Mouse (Mus musculus) forebrain, postnatal 0 days (tissue): ENCODE results near the gene Fthl17b. TPM values are rescaled to one million over a fixed set of nuclear protein-coding genes. Genes with fewer than 3 reads are reported as not detected.
"Not testable (repeated sequence)": the region's sequence is repeated elsewhere in the genome, so short reads cannot be mapped to it uniquely, and the experiment has no call there.

Source experiments
- ATAC-seq: fragments of 200-750 bp; cut with Nextera tagmentation; 2 replicates; pipeline ENCODE4 v1.8.0; 2017; ENCODE audit warnings: mild to moderate bottlenecking, moderate library complexity
- DNase-seq: peaks from one replicate; pipeline ENCODE4 v3.0.0-alpha.2; 2015
- H3K27ac ChIP-seq: fragments of 300-500 bp; sonication (generic); 2 replicates; pipeline ENCODE4 v1.5.1; 2014; ENCODE audit warnings: low read depth, mild to moderate bottlenecking, antibody characterized with exemption, low read length, moderate library complexity, mixed read lengths
- H3K27me3 ChIP-seq: fragments of 300-500 bp; sonication (generic); 2 replicates; pipeline ENCODE4 v1.6.1; 2014; ENCODE audit warnings: mild to moderate bottlenecking, low read length, mixed read lengths; ENCODE audit not compliant: insufficient read depth
- H3K36me3 ChIP-seq: fragments of 300-500 bp; sonication (generic); 2 replicates; pipeline ENCODE4 v1.6.1; 2014; ENCODE audit warnings: mild to moderate bottlenecking, moderate library complexity; ENCODE audit not compliant: insufficient read depth
- H3K4me1 ChIP-seq: fragments of 300-500 bp; sonication (generic); 2 replicates; pipeline ENCODE4 v1.6.1; 2014; ENCODE audit warnings: antibody characterized with exemption; ENCODE audit not compliant: insufficient read depth
- H3K4me2 ChIP-seq: fragments of 300-500 bp; sonication (generic); 2 replicates; pipeline ENCODE4 v1.6.1; 2014; ENCODE audit warnings: low read depth, mild to moderate bottlenecking, moderate library complexity
- H3K4me3 ChIP-seq: fragments of 300-500 bp; sonication (generic); 2 replicates; pipeline ENCODE4 v1.5.1; 2014; ENCODE audit warnings: low read depth, low read length, mixed read lengths
- H3K9ac ChIP-seq: fragments of 300-500 bp; sonication (generic); 2 replicates; pipeline ENCODE4 v1.6.1; 2014; ENCODE audit warnings: mild to moderate bottlenecking
- H3K9me3 ChIP-seq: fragments of 300-500 bp; sonication (generic); 2 replicates; pipeline ENCODE4 v1.6.1; 2016; ENCODE audit warnings: low read length
- CTCF ChIP-seq: sonication (generic); IDR thresholded peaks from 2 replicates; pipeline ENCODE4 v1.5.1; 2016; ENCODE audit warnings: antibody characterized with exemption, control low read depth, low read depth
- WGBS: fragments of 180-500 bp; shearing (Covaris S2); extraction: QIAGEN DNeasy Blood & Tissue Kit; methylation state at CpG from one replicate; pipeline ENCODE4 v1.1.7; 2014; 5-methylcytosine and 5-hydroxymethylcytosine counted together
- polyA plus RNA-seq: library from polyadenylated mRNA; unstranded; fragments of >200 nt; fragmentation: Nextera tagmentation; extraction: Ambion mirVana; gene quantifications from 2 replicates; pipeline ENCODE4 v1.2.1, GENCODE M21; 2015
- total RNA-seq: library from RNA; depleted of rRNA; stranded (reverse); fragments of >200 nt; gene quantifications from 2 replicates; pipeline ENCODE4 v1.2.3, GENCODE M21; 2014; rRNA removed

The Fthl17b gene
- total RNA-seq (not detected in 2 replicates), polyA plus RNA-seq (not detected in 2 replicates)

GRCm38 (mm10) chrX:8962875-8963274 is at the start of gene Fthl17b:
Gene Fthl17b (minus strand): TSS chrX:8962975.
- not testable (repeated sequence) for H3K36me3 ChIP-seq, H3K4me2 ChIP-seq, H3K9me3 ChIP-seq, DNase-seq, H3K27me3 ChIP-seq, ATAC-seq, H3K27ac ChIP-seq, H3K4me3 ChIP-seq, H3K9ac ChIP-seq, H3K4me1 ChIP-seq
- WGBS = 94% methylated on average over 4 of the region's 11 CpGs

- not testable (repeated sequence) for DNase-seq, H3K9me3 ChIP-seq, H3K4me2 ChIP-seq, H3K4me3 ChIP-seq, ATAC-seq, H3K36me3 ChIP-seq, H3K9ac ChIP-seq, H3K27ac ChIP-seq, H3K27me3 ChIP-seq, H3K4me1 ChIP-seq
- no CpG with 5 or more reads among the region's 9 CpGs for WGBS
These were observed 23.9 kb upstream of the Fthl17b start, which contains the start of gene Fthl17d for GRCm38 (mm10) chrX:8986655-8987054. Gene Fthl17d (minus strand): TSS chrX:8986755.

GRCm38 (mm10) chrX:8976459-8976858 is 13.7 kb upstream of the Fthl17b start, which contains the start of gene Fthl17c:
Gene Fthl17c (minus strand): TSS chrX:8976559.
- not testable (repeated sequence) for H3K4me3 ChIP-seq, ATAC-seq, H3K9me3 ChIP-seq, H3K27ac ChIP-seq, H3K9ac ChIP-seq, H3K4me1 ChIP-seq, H3K27me3 ChIP-seq, H3K4me2 ChIP-seq, H3K36me3 ChIP-seq, DNase-seq
- no CpG with 5 or more reads among the region's 11 CpGs for WGBS

- not testable (repeated sequence) for H3K27me3 ChIP-seq, H3K9ac ChIP-seq, H3K36me3 ChIP-seq, ATAC-seq, H3K27ac ChIP-seq, DNase-seq, H3K4me1 ChIP-seq, H3K9me3 ChIP-seq, H3K4me3 ChIP-seq, H3K4me2 ChIP-seq
- 45% methylated on average over 4 of the region's 4 CpGs for WGBS
These were observed 1.8 kb upstream of the Fthl17b start for GRCm38 (mm10) chrX:8964618-8965017.

GRCm38 (mm10) chrX:8948130-8948805 is 14.5 kb downstream of the Fthl17b start:
- H3K27ac ChIP-seq, H3K27me3 ChIP-seq, H3K9ac ChIP-seq, H3K4me2 ChIP-seq, H3K4me3 ChIP-seq, H3K36me3 ChIP-seq, H3K4me1 ChIP-seq, H3K9me3 ChIP-seq: not testable (repeated sequence)
- peak; percentile 82 for TF ChIP-seq CTCF
- 17% methylated on average over 7 of the region's 7 CpGs for WGBS
- DNase-seq = peak; percentile 86
- ATAC-seq = peak; percentile 87

GRCm38 (mm10) chrX:8944041-8944440 is 18.7 kb downstream of the Fthl17b start:
- no peak overlapping the region for H3K4me2 ChIP-seq
- H3K4me3 ChIP-seq = no peak overlapping the region
- WGBS = 67% methylated on average over 8 of the region's 8 CpGs
- no peak for TF ChIP-seq CTCF
- no peak for DNase-seq
- H3K27ac ChIP-seq = no peak overlapping the region
- H3K9me3 ChIP-seq = no peaks in the 10 kb centered on the region
- ATAC-seq = no peak
- no peaks in the 10 kb centered on the region for H3K27me3 ChIP-seq
- no peaks in the 10 kb centered on the region for H3K36me3 ChIP-seq
- no peak overlapping the region for H3K9ac ChIP-seq
- H3K4me1 ChIP-seq = no peaks in the 10 kb centered on the region

GRCm38 (mm10) chrX:8927308-8927707 is 35.5 kb downstream of the Fthl17b start:
- no peak for TF ChIP-seq CTCF
- no peaks in the 10 kb centered on the region for H3K27me3 ChIP-seq
- WGBS = 26% methylated on average over 4 of the region's 4 CpGs
- H3K27ac ChIP-seq = no peak overlapping the region
- no peak overlapping the region for H3K9ac ChIP-seq
- no peak overlapping the region for H3K4me3 ChIP-seq
- no peak overlapping the region for H3K4me2 ChIP-seq
- no peaks in the 10 kb centered on the region for H3K4me1 ChIP-seq
- H3K9me3 ChIP-seq = no peaks in the 10 kb centered on the region
- no peaks in the 10 kb centered on the region for H3K36me3 ChIP-seq
- DNase-seq (no peak), ATAC-seq (no peak; the same call in 1 of the 2 replicates)
